Mouse (Mus musculus): ENCODE data around the gene Ciapin1. TPM values are rescaled to one million over a fixed set of nuclear protein-coding genes. Genes with fewer than 3 reads are reported as not detected.

Gene Ciapin1
- polyA plus RNA-seq, 2 experiments = 55.2 to 84.3 TPM

GRCm38 (mm10) chr8:94875096-94875870, 37.1 kb upstream of the Ciapin1 start:
- H3K36me3 ChIP-seq (ENCODE audit: control insufficient read depth, insufficient read depth, low read length) = no peaks in the 10 kb centered on the region
- H3K4me3 ChIP-seq (replicated peaks; ENCODE audit: low read length) = peak overlapping the region; percentile 71
- no peaks in the 10 kb centered on the region for H3K9me3 ChIP-seq (ENCODE audit: control insufficient read depth, low read length)
- peaks cover 43% of the 10 kb centered on the region for H3K4me1 ChIP-seq (ENCODE audit: control insufficient read depth, insufficient read depth, low read length)
- WGBS = 15% methylated on average over 17 of the region's 17 CpGs
- ATAC-seq (ENCODE audit: low FRiP score, low read depth) (no peak), DNase-seq (ENCODE audit: low spot score) (no peak)
- H3K27ac ChIP-seq (replicated peaks; ENCODE audit: low read depth, low read length) = no peak overlapping the region; the same call in 1 of the 2 replicates
- peaks cover 3% of the 10 kb centered on the region; the same call in 1 of the 2 replicates for H3K27me3 ChIP-seq (ENCODE audit: control insufficient read depth, insufficient read depth, low read length)
- no peak for TF ChIP-seq POLR2A (IDR thresholded peaks at IDR 0.05; ENCODE audit: borderline replicate concordance, extremely low read depth, insufficient read depth, insufficient read length)
- peak overlapping the region; percentile 69 for H3K9ac ChIP-seq (ENCODE audit: low read depth, low read length, severe bottlenecking)
- peak overlapping the region; percentile 95 for H3K4me2 ChIP-seq (replicated peaks; ENCODE audit: low read depth, low read length, severe bottlenecking)

- no peak overlapping the region for H3K27ac ChIP-seq (replicated peaks; ENCODE audit: low read depth, low read length)
- H3K9ac ChIP-seq (ENCODE audit: low read depth, low read length, severe bottlenecking) = no peak overlapping the region
- TF ChIP-seq POLR2A (IDR thresholded peaks at IDR 0.05; ENCODE audit: borderline replicate concordance, extremely low read depth, insufficient read depth, insufficient read length) = no peak
- H3K9me3 ChIP-seq (ENCODE audit: control insufficient read depth, low read length) = no peaks in the 10 kb centered on the region
- no peaks in the 10 kb centered on the region for H3K36me3 ChIP-seq (ENCODE audit: control insufficient read depth, insufficient read depth, low read length)
- ATAC-seq (ENCODE audit: low FRiP score, low read depth) (no peak), DNase-seq (ENCODE audit: low spot score) (peak; percentile 71)
- peak overlapping the region; percentile 95; the same call in 1 of the 2 replicates for H3K4me2 ChIP-seq (replicated peaks; ENCODE audit: low read depth, low read length, severe bottlenecking)
- peaks cover 51% of the 10 kb centered on the region for H3K4me1 ChIP-seq (ENCODE audit: control insufficient read depth, insufficient read depth, low read length)
- H3K4me3 ChIP-seq (replicated peaks; ENCODE audit: low read length) = 0 out of 2 replicates have a peak overlapping the region, but pooled peaks have one; percentile 71
- WGBS = 11% methylated on average over 6 of the region's 6 CpGs
- peaks cover 3% of the 10 kb centered on the region; the same call in 1 of the 2 replicates for H3K27me3 ChIP-seq (ENCODE audit: control insufficient read depth, insufficient read depth, low read length)
These were observed 36.2 kb upstream of the Ciapin1 start for GRCm38 (mm10) chr8:94874358-94874757.

- Histone ChIP-seq H3K9ac (ENCODE audit: low read depth, low read length, severe bottlenecking) (no peak overlapping the region), H3K27ac (replicated peaks; ENCODE audit: low read depth, low read length) (no peak overlapping the region), H3K4me2 (replicated peaks; ENCODE audit: low read depth, low read length, severe bottlenecking) (no peak overlapping the region), H3K4me1 (ENCODE audit: control insufficient read depth, insufficient read depth, low read length) (peaks cover 51% of the 10 kb centered on the region), H3K9me3 (ENCODE audit: control insufficient read depth, low read length) (no peaks in the 10 kb centered on the region), H3K4me3 (replicated peaks; ENCODE audit: low read length) (no peak overlapping the region), H3K36me3 (ENCODE audit: control insufficient read depth, insufficient read depth, low read length) (no peaks in the 10 kb centered on the region; the same call in 1 of the 2 replicates), H3K27me3 (ENCODE audit: control insufficient read depth, insufficient read depth, low read length) (peaks cover 3% of the 10 kb centered on the region; the same call in 1 of the 2 replicates)
- ATAC-seq (ENCODE audit: low FRiP score, low read depth) (no peak), DNase-seq (ENCODE audit: low spot score) (no peak)
- WGBS = 62% methylated on average over 2 of the region's 2 CpGs
- no peak for TF ChIP-seq POLR2A (IDR thresholded peaks at IDR 0.05; ENCODE audit: borderline replicate concordance, extremely low read depth, insufficient read depth, insufficient read length)
These were observed 34.4 kb upstream of the Ciapin1 start for GRCm38 (mm10) chr8:94872576-94872975.

GRCm38 (mm10) chr8:94872156-94872555, 34.0 kb upstream of the Ciapin1 start:
- Histone ChIP-seq H3K4me3 (replicated peaks; ENCODE audit: low read length) (no peak overlapping the region), H3K4me2 (replicated peaks; ENCODE audit: low read depth, low read length, severe bottlenecking) (0 out of 2 replicates have a peak overlapping the region, but pooled peaks have one; percentile 9)
- DNase-seq (ENCODE audit: low spot score) = no peak

GRCm38 (mm10) chr8:94871108-94871894, 33.1 kb upstream of the Ciapin1 start:
- peaks cover 9% of the 10 kb centered on the region for H3K36me3 ChIP-seq (ENCODE audit: control insufficient read depth, insufficient read depth, low read length)
- peak overlapping the region; percentile 95 for H3K4me2 ChIP-seq (replicated peaks; ENCODE audit: low read depth, low read length, severe bottlenecking)
- peaks cover 3% of the 10 kb centered on the region; the same call in 1 of the 2 replicates for H3K27me3 ChIP-seq (ENCODE audit: control insufficient read depth, insufficient read depth, low read length)
- peak; percentile 83 for DNase-seq (ENCODE audit: low spot score)
- H3K4me3 ChIP-seq (replicated peaks; ENCODE audit: low read length) = peak overlapping the region; percentile 51
- H3K9me3 ChIP-seq (ENCODE audit: control insufficient read depth, low read length) = no peaks in the 10 kb centered on the region
- peaks cover 46% of the 10 kb centered on the region for H3K4me1 ChIP-seq (ENCODE audit: control insufficient read depth, insufficient read depth, low read length)
- WGBS = 0% methylated on average over 7 of the region's 7 CpGs
- H3K27ac ChIP-seq (replicated peaks; ENCODE audit: low read depth, low read length) = peak overlapping the region; percentile 33
- ATAC-seq (ENCODE audit: low FRiP score, low read depth) = peak; percentile 83
- peak overlapping the region; percentile 57 for H3K9ac ChIP-seq (ENCODE audit: low read depth, low read length, severe bottlenecking)
- no peak for TF ChIP-seq POLR2A (IDR thresholded peaks at IDR 0.05; ENCODE audit: borderline replicate concordance, extremely low read depth, insufficient read depth, insufficient read length)

More at GRCm38 (mm10) chr8:94872156-94872555, 34.0 kb upstream of the Ciapin1 start:
- no peak overlapping the region for H3K27ac ChIP-seq (replicated peaks; ENCODE audit: low read depth, low read length)
- ATAC-seq (ENCODE audit: low FRiP score, low read depth) = no peak
- no peak for TF ChIP-seq POLR2A (IDR thresholded peaks at IDR 0.05; ENCODE audit: borderline replicate concordance, extremely low read depth, insufficient read depth, insufficient read length)
- H3K27me3 ChIP-seq (ENCODE audit: control insufficient read depth, insufficient read depth, low read length) = peaks cover 3% of the 10 kb centered on the region; the same call in 1 of the 2 replicates
- H3K9ac ChIP-seq (ENCODE audit: low read depth, low read length, severe bottlenecking) = 0 out of 2 replicates have a peak overlapping the region, but pooled peaks have one; percentile 7
- peaks cover 2% of the 10 kb centered on the region; the same call in 1 of the 2 replicates for H3K36me3 ChIP-seq (ENCODE audit: control insufficient read depth, insufficient read depth, low read length)
- H3K4me1 ChIP-seq (ENCODE audit: control insufficient read depth, insufficient read depth, low read length) = peaks cover 51% of the 10 kb centered on the region
- WGBS = 26% methylated on average over 3 of the region's 3 CpGs
- no peaks in the 10 kb centered on the region for H3K9me3 ChIP-seq (ENCODE audit: control insufficient read depth, low read length)
